Mouse (Mus musculus) 3T3-L1 (cell line): ENCODE measurements at regions not wholly inside any gene's neighbourhood (a gene's known extent, or its start where the extent isn't known, plus 50 kb on each side); places are given as distances from the start of the nearest gene placed in this dataset.

Experiments used
- DNase-seq: peaks from one replicate; pipeline ENCODE4 v3.0.0-alpha.2; 2015; ENCODE audit warnings: low read depth, low spot score

DNA sequence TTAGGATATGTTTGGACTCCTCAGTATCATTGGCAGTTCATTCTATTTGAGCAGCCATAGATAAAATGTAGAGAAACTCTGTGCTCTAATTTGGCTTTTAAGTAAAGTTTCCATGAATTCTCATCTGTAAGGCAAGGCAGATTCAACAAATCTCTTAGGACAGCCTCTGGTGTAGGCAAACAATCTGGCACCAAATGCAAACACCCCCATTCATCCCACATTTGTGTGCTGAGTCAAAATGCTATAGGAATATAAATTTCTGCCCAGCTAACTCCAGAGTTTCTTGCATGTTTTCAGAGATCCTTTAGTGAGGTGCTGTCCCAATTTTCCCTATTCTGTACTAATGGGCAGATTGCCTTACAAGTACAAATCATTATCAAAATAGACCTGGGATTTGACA, 695.7 kb upstream of the Kif18a start:
- DNase-seq, result no peak

DNA sequence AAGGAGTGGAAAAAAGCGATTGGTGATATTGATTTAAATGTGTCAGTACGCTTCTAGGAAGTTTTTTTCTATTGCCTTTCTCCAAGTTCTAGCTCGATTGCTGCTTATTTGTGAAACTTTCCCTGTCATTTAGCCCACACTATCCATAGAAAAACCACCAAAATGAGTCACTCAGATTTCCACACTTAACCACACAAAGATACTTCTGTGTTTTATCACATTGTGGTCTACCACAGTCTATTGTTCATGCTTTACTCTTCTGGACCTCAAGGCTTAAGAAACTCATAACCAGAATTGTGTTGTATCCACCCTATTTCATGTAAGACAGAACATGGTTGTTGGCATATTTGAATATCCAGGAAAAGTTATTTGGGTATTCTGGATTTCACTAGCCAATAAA, 687.0 kb upstream of the Kif18a start:
- peak; percentile 97 for DNase-seq

DNA sequence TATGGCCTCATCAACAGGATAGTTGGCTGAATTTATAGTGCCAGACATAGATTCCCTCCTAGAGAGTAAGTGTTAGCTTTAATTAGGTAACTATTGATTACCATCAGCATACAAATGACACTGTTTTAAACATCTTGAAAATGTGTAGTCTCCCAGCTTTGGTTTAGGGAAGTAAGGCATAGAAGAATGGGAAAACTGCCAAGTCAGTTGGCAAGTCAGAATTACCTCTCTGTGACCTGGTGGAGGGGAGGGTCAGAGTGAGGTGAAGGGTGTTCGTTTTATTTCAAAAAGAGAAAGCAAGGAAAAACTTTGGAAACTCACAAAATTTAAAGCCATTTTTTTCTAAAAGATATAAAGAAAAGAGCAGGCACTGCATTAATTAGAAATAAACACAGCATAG, 680.2 kb upstream of the Kif18a start:
- DNase-seq, result no peak

DNA sequence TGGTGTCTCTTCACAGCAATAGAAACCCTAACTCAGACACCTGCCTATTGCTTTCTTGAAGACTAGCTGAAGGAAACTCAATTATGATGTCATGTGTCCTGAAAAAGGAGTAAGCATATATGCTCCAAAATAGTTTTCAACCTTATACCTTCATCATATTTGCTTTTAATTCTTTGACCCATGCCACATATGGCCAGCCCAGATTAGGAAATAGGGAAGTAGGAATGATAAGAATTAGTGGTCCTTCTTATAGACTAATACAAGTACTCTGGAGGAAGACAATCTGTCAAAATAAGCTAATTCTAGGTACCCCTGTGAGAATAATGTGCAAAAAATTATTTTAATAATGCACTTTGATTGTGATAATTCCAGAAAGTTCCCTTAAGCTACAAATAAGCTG, 661.0 kb upstream of the Kif18a start:
- no peak for DNase-seq

DNA sequence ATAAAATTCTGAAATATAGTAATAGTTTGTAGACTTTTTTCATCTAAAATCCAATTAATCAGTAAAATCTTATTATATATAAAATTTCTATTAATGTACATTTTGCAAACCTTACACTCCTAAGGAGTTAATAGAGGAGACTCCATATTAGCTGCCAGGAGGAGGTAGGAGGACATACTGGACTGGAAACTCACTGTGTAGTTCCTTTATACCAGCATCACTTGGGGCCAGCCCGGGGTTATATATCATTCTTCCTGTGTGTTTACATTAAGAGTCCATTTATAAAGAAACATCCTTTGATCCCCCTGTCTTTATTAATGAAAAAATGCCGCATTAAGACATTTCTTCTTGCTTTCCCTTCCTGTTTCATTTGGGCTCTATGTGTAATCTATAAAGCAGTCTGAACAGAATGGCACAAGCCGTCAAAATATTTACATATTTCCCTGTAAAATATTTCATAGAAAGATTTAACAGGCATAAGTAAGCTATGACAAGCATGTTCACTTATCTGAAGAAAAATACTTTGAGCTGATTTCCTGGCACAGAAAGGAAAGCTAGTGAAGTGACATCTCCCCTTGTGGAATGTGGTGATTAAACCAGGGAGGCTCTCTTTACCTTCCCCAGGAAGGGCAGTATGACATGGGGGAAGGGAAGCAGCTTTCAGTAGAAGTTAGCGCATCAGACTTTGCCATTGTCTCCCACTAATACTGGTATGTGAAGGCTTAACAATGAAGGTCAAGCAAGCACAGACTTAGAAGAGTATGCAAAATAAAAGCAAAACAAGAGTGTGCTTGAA, 658.0 kb upstream of the Kif18a start:
- peak; percentile 93 for DNase-seq

DNA sequence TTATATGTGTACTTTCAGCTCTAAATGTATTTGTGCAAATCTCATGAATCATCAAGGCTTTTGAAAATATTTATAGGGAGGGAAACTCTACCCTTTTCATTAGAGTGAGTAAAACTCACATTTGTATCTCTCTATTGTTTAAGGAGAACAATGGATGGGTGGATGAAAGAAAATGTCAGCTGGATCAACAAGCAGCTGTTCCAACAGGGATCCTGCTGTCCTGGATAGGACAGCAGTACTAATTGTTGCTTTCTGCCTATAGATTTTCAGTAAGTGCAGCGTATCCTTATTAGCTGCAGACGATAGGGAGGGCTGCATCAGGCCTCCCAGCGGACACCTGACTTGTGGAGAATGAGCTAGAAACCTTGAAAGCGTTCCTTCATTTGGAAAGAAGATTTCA, 644.9 kb upstream of the Kif18a start:
- no peak for DNase-seq

DNA sequence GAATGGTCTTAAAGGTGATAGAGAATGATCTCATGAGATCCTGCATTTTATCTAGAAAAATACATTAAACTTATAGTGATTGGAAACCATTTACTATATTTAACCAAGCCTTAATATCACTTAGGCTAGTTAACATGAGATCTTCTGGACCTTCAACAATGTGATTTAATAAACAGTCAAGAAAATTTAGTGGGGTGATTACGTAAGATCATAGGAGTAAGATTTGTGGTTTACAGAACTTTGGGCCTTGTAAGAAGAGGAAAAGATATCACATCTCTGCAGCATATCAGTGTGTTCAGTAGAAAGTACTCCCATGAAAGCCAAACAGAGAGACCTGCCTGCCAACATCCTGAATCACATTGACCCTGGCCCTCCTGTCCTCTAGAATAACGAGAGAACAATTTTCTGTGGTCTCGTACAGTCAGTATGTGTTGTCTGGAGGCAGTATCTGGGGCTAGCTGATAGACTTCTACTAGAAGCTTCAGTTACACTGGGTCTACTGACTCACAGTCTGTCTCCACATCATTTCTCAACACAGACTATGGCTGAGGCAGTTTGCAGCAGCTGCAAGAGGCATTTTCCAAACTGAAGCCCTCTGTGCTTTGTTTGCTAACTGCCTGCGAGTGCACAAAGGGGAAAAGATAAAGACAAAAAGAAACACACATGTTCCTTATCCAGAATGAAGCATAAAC, 619.7 kb upstream of the Kif18a start:
- peak; percentile 90 for DNase-seq

DNA sequence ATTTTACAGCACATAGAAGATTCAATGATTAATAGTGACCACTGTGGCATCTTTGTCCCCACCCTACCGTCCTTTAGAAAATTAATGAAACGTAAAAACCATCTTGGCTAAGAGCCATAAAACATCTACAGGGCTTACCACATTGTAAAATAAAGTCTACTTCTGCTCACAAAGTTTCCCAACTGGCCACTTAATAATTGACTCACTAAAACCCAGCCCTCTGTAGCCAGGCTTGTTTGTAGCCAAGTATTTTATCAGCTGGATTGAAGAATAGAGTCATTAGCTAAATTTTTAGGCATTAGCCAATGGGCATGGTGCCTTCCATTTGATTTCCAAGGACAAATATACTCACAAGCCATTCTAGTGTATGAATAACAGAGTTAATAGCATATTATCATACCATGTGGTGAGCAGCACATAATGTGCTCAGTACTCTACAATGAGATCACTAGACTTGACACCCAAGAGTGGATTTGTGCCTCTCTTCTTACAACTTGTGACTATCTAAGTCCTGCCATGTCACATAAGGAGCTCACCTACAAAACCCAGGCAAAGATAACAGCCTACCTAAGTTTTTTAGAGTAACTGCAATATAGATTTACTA, 602.7 kb upstream of the Kif18a start:
- DNase-seq, result no peak

DNA sequence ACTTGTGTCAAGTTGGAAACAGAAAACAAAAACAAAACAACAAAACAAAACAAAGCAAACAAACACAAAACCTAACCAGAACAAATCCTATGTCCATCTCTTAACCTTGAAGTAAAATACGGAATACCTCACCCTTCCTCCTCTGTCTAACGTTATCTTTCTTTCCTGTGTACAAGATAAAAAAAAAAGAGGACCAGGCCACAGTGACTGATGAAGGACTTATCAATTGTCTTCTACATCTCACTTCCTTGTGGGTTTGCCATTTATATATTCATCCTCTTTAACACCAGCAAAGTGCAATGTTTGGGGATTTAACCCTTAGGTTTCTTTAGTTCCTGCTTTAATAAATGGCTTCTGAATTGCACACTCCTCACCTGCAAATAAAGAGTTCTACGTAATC, 599.0 kb upstream of the Kif18a start:
- no peak for DNase-seq

DNA sequence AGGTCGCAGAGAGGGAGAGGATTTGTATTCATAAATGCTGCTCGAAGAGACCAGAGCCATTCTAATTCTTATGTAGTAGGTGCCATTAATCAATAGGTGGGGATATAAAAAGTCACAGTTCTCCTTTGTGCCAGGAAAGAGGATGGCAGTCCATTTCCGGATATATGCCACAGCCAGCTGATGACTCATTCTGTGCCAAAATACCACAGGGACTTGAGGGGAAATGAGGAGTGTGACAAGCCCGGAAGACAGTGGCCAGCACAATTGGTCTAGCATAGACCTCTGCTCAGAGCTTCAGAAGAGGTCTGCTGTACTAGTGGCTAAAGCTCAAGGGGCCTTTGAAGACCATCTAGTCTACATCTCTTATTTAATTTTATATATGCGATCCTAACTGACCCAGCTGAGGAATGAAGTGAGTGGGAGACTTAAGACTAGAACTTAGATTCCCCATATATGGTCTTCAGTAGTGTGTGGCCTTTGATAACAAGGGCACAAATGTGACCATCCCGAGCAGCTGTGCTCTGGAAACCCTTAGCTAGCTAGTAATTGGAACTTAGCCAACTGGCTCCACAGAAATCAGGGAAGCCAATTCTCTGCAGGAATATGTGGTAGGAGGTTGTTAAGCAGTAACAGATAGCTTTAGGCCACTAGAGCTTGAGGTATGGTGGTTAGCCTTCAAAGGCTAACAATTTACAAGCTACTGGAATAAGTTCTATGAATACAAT, 594.4 kb upstream of the Kif18a start:
- DNase-seq, result peak; percentile 67

DNA sequence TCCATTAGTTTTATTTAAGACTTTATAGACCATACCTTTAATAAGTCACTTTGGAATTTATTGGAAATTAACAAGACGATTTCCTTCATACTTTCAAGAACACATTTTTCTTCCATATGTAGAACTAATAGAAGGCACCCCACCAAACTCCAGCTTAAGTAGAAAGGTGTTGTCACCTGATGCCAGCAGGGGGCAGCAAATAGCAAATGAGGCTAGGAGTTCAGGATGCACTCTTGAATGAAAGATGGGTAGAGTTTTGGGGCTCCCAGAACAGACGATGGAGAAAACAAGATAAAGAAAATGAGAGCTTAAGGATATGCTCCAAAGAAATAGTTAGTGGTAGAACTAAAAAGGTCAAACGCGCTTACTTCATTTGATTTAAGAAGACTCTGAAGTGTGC, 590.4 kb upstream of the Kif18a start:
- peak; percentile 84 for DNase-seq

DNA sequence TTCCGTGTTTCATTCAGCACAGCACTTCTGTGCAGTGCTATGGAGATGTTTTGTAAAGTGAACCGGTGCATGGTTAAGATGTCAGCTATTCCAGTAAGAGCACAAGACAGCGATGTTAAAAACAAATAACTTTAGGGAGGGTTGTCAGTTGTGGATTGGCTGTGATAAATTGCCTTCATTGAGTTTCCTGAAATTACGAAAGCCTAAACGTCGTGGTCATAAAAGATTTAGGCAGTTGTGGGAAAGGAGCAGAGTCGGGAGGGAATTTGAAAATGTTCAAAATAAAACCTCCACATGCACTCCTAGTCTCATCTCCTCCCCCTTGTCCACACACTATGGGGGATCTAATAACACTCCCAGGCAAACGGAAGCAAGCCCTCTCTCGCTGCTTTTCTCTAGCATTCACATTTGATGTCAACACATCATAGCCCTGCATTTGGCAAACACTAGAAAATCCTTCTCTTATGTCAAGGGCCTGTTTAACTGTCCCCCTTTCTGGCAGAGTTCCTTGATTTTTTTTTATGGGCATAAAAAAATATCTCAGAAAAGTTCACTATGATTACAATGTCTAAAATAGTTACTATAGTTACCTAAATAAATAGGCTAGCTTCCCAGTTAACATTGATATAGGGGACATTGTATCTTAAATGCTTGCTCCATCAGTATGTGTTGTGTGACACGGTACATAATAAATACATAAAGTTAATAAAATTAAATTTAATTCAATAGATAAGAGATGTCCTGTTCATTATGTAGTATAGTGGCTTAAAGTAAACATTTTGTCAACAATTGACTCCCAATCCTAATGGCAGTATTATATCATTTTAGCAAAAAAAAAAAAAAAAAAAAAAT, 589.2 kb upstream of the Kif18a start:
- DNase-seq, result peak; percentile 70

DNA sequence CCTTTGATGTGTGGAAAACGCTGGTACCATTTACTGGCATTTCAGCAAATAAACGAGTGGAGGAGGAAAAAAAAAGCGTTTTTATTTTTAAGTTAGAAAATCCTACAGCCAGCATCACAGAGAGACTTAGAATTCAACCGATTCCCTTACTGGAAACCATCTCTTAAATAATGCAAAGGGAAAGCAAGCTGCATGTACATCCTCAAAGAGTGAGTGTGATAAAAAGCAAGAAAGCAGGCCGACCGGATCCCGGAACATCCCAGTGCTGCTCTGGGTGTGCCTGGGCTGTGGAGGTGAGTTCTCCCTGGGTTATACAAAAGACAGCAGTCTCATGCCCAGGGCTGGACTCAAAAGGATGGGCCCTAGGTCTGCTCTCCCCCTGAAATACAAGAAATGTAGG, 579.2 kb upstream of the Kif18a start:
- no peak for DNase-seq

DNA sequence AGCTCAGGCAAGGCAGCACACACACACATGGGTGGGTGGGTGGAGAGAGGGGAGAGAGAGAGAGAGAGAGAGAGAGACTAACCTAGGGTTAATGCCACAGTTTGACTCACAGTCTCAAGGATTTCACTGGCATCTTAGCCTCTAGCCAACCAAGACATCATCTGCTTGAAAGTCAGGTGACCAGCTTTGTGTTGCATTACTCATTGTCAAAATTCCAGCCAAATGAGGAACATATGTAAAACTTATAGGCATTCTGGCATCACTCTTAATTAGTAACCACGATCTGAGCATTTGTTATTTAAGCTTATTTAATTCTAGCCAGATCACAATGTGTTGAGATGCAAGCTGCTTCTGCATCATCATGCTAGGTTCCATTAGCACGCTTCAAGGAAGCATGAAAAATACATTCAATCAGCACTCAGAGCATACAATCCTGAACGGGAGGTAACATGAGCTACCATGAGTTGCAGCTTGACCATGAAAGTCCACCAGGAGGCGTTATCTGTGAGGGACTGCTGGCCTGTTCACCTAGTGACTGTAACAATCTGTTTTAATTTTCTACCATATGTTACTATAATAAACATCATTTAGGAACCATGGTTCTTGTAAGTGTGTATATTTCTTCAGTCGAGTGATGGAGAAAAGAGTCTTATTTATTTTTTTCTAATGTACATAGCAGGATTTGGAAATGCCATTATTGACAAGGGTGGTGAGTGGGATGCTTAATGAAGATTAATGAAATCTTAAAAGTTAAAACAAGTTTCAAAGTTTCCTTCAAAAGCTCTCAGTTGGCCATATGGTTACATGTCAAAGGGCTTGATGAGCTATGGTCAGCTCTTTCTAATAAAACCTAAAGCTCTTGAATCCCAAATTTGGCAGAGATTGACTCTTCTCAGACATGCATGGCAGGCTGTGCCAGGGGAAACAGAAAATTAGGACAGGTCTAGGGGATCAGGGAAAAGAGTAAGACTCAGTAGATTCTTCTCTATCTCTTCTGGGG, 572.4 kb upstream of the Kif18a start:
- DNase-seq, result peak; percentile 87

DNA sequence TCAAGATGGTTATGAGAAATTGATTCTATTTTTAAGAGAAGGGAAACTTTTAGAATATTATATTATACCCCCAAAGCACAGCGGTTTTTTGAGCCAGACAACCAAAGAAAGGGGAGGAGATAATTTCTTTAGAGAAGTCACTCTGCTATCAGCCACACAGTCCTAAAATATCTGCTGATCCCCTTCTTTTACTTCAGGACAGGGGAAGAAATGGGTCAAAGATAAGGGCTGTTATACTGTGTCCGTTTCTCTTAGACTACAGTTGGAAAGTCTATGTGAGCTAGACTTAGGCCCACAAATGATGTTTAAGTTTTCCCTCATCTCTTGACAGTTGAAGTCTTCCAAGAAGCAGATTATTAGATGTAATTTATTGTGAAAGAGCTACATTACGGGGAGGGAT, 538.5 kb upstream of the Kif18a start:
- no peak for DNase-seq

DNA sequence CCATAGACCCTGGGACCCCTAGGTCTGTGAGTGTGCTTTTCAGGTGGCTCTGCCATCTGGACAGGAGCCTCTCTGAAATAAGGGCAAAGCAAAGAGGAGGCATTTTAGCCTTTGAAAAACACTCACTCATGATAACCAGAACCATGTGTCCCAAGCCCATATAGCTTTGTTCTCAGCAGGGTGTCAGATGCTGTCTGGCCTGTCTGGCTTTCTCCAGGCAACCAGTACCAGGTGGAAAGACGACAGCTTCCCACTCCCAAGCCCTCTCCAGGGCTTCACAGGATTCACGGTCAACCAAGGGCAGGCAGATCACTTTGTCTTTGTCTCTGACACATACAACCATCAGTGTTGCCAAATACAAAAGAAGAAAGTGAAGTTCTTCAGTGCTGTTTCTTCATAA, 537.0 kb upstream of the Kif18a start:
- no peak for DNase-seq

DNA sequence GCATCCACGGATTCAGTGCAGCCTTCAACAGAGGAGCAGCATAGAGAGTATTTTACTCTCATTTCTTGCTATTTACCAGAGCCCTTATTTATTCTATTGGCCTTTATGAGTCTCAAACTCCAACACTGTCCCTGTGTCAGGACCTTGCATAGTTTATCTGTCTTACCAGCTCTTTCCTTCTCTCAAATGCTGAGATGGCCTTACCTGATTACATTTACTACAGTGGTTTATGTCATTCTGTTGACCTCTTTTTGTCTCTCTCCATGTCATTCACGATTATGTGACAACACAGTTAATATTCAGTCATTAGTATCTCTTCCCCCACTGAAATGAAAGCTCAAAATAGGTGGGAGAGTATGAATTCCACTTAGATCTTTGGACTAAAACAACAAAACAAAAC, 535.7 kb upstream of the Kif18a start:
- DNase-seq, result no peak

DNA sequence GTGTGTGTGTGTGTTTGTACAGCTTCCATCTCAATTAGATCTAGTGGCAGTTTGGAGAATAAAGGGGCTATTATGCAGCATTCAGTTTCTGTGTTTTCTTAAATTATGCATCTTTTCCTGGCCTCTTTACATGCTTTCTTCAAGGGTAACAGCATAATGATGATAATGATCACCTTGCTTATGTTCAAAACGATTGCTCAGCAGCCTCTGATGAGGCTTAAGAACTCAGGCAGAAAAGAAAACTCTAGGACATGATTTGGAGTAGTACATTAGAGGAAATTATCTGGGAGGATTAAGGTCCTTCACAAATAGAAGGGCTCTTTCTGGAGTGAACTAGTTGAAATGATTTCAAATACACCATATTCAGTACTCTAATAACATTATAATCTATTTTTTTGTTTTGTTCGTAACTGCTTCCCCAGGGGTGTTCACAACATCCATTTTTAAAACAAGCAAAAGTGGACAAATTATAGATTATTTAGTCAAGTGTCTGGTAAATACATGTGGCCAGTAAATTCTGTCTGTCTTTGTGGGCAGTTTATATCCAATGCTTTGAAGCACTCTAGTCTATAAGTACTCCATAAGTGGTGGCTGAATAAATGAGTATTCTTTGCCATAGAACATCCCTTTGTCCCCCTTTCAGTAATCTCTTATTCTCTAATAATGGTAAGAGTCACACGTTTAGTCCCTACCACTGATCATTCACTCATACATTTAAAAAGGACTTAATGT, 526.9 kb upstream of the Kif18a start:
- DNase-seq, result no peak

DNA sequence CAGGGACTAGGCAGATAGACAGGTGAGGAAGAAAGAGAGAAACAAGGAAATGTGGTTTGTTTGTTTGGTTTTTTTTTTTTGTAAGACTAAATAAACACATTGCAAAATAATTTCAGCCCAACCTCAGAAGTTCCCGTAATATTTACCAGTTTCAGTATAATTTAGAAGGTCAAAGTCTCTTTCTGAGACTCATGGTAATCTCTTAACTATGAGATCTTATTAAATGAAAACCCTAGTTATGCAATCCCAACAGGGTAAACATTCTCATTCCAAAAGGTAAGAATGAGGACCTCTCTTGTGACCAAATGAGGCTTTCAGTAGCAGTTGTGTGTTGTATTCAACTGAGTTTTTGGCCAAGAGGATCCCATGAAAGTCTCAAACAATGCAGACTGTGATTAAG, 524.7 kb upstream of the Kif18a start:
- no peak for DNase-seq
